Mouse (Mus musculus): ENCODE measurements at regions not wholly inside any gene's neighbourhood (a gene's known extent, or its start where the extent isn't known, plus 50 kb on each side); places are given as distances from the start of the nearest gene placed in this dataset.

- no peaks in the 10 kb centered on the region for H3K27me3 ChIP-seq (replicated peaks; ENCODE audit: control insufficient read depth, insufficient read depth, low read length)
- H3K9me3 ChIP-seq (ENCODE audit: control insufficient read depth, low read length), result peaks cover 4% of the 10 kb centered on the region; the same call in 1 of the 2 replicates
- no peak overlapping the region for H3K4me3 ChIP-seq (ENCODE audit: low read length)
- no peak overlapping the region for H3K9ac ChIP-seq (ENCODE audit: low read depth, low read length)
- no peak overlapping the region for H3K4me2 ChIP-seq (ENCODE audit: low read length)
- peaks cover 4% of the 10 kb centered on the region; the same call in 1 of the 2 replicates for H3K4me1 ChIP-seq (ENCODE audit: control insufficient read depth, insufficient read depth, low read depth, low read length)
- no peak overlapping the region for H3K27ac ChIP-seq (ENCODE audit: low read depth, low read length)
- 41% methylated on average over 2 of the region's 2 CpGs for WGBS
- H3K36me3 ChIP-seq (ENCODE audit: control insufficient read depth, insufficient read depth, low read length), result no peaks in the 10 kb centered on the region
- no peak for ATAC-seq
These were observed 402.5 kb downstream of the Sox11 start for GRCm38 (mm10) chr12:26939831-26940230.

GRCm38 (mm10) chr12:26937836-26938235, 404.5 kb downstream of the Sox11 start:
- peaks cover 4% of the 10 kb centered on the region; the same call in 1 of the 2 replicates for H3K9me3 ChIP-seq (ENCODE audit: control insufficient read depth, low read length)
- H3K27ac ChIP-seq (ENCODE audit: low read depth, low read length), result no peak overlapping the region
- H3K4me2 ChIP-seq (ENCODE audit: low read length), result no peak overlapping the region
- no peaks in the 10 kb centered on the region for H3K36me3 ChIP-seq (ENCODE audit: control insufficient read depth, insufficient read depth, low read length)
- WGBS, result 49% methylated on average over 3 of the region's 3 CpGs
- no peak overlapping the region for H3K9ac ChIP-seq (ENCODE audit: low read depth, low read length)
- ATAC-seq, result no peak
- H3K4me1 ChIP-seq (ENCODE audit: control insufficient read depth, insufficient read depth, low read depth, low read length), result peaks cover 4% of the 10 kb centered on the region; the same call in 1 of the 2 replicates
- no peaks in the 10 kb centered on the region for H3K27me3 ChIP-seq (replicated peaks; ENCODE audit: control insufficient read depth, insufficient read depth, low read length)
- H3K4me3 ChIP-seq (ENCODE audit: low read length), result no peak overlapping the region

- Histone ChIP-seq H3K27ac (ENCODE audit: low read depth, low read length) (peak overlapping the region; percentile 59; the same call in 1 of the 2 replicates), H3K27me3 (replicated peaks; ENCODE audit: control insufficient read depth, insufficient read depth, low read length) (no peaks in the 10 kb centered on the region), H3K4me2 (ENCODE audit: low read length) (no peak overlapping the region), H3K9me3 (ENCODE audit: control insufficient read depth, low read length) (peaks cover 4% of the 10 kb centered on the region; the same call in 1 of the 2 replicates), H3K4me1 (ENCODE audit: control insufficient read depth, insufficient read depth, low read depth, low read length) (peaks cover 4% of the 10 kb centered on the region; the same call in 1 of the 2 replicates), H3K36me3 (ENCODE audit: control insufficient read depth, insufficient read depth, low read length) (no peaks in the 10 kb centered on the region), H3K4me3 (ENCODE audit: low read length) (no peak overlapping the region), H3K9ac (ENCODE audit: low read depth, low read length) (peak overlapping the region; percentile 18; the same call in 1 of the 2 replicates)
- peak; percentile 92 for ATAC-seq
- 24% methylated on average over 5 of the region's 5 CpGs for WGBS
These were observed 405.5 kb downstream of the Sox11 start for GRCm38 (mm10) chr12:26936696-26937458.

DNA sequence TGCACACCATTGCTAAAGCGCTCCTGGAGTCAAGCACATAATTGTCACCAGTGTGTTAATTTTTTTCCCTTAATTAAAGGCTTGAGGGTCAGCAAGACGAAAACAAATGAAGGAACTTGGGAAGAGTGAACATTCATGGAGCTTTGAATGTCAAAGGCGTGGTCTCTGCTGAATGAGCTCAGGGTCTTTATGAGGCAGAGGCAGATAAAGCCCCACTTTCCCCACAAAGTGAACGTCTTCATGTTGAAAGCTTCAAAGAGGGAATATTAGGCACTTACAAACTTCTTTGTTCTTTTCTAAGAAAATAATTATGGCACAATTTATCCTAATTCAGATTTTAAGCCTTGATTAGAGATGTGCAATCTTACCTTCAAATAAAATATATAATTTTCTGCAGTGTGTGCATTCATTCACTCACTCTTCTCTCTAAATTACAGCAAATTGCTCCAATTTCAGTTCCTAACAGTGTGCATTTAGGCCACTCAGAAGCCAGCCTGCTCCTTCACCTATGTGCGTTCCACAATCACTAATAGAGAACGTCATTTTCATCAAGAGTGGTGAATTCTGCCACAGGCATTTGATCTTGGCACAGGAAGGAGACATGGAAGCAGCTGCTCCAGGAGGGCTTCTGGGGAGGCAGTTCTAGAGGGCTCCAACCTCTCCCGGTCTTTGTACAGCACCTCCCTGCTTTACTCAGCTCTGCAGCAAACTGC, 412.1 kb downstream of the Sox11 start:
- WGBS, result 67% methylated on average over 7 of the region's 7 CpGs
- no peak overlapping the region for H3K27ac ChIP-seq (ENCODE audit: low read depth, low read length)
- H3K4me3 ChIP-seq (ENCODE audit: low read length), result no peak overlapping the region
- ATAC-seq, result no peak
- no peaks in the 10 kb centered on the region for H3K27me3 ChIP-seq (replicated peaks; ENCODE audit: control insufficient read depth, insufficient read depth, low read length)
- H3K36me3 ChIP-seq (ENCODE audit: control insufficient read depth, insufficient read depth, low read length), result no peaks in the 10 kb centered on the region
- H3K4me1 ChIP-seq (ENCODE audit: control insufficient read depth, insufficient read depth, low read depth, low read length), result no peaks in the 10 kb centered on the region
- H3K4me2 ChIP-seq (ENCODE audit: low read length), result no peak overlapping the region
- H3K9me3 ChIP-seq (ENCODE audit: control insufficient read depth, low read length), result no peaks in the 10 kb centered on the region
- no peak overlapping the region for H3K9ac ChIP-seq (ENCODE audit: low read depth, low read length)

DNA sequence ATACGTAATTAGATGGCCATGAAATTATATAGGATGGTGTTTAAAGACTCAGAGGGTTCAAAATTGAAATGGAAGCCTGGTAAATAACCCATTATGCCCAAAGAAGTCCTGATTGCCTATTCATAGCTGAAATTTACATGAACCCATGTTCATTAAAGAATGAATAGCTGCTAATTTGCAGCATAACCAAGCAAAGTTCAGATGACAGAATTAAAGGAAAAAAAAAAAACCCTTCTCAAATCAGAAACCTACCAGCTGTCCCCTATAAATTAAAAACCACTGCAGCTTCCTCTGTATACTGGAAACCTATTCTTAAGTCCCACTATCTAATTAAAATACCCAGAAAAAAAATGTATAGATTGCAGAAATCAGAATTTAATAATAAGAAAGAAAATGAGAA, 436.2 kb downstream of the Sox11 start:
- ATAC-seq, result no peak

GRCm38 (mm10) chr12:26903894-26904272, 434.9 kb downstream of the Cmpk2 start:
- peak overlapping the region; percentile 44; the same call in 1 of the 2 replicates for H3K4me3 ChIP-seq (ENCODE audit: low read length)
- no peaks in the 10 kb centered on the region for H3K9me3 ChIP-seq (ENCODE audit: control insufficient read depth, low read length)
- no peaks in the 10 kb centered on the region for H3K27me3 ChIP-seq (replicated peaks; ENCODE audit: control insufficient read depth, insufficient read depth, low read length)
- peak overlapping the region; percentile 76 for H3K4me2 ChIP-seq (ENCODE audit: low read length)
- ATAC-seq, result no peak; the same call in 1 of the 2 replicates
- no peak overlapping the region; the same call in 1 of the 2 replicates for H3K9ac ChIP-seq (ENCODE audit: low read depth, low read length)
- no peaks in the 10 kb centered on the region for H3K36me3 ChIP-seq (ENCODE audit: control insufficient read depth, insufficient read depth, low read length)
- WGBS, result 13% methylated on average over 2 of the region's 2 CpGs
- peak overlapping the region; percentile 84 for H3K27ac ChIP-seq (ENCODE audit: low read depth, low read length)
- peaks cover 11% of the 10 kb centered on the region for H3K4me1 ChIP-seq (ENCODE audit: control insufficient read depth, insufficient read depth, low read depth, low read length)

More for the DNA sequence above, 436.2 kb downstream of the Sox11 start:
- Histone ChIP-seq H3K4me2 (ENCODE audit: low read length) (no peak overlapping the region), H3K4me1 (ENCODE audit: control insufficient read depth, insufficient read depth, low read depth, low read length) (peaks cover 11% of the 10 kb centered on the region), H3K9me3 (ENCODE audit: control insufficient read depth, low read length) (no peaks in the 10 kb centered on the region), H3K36me3 (ENCODE audit: control insufficient read depth, insufficient read depth, low read length) (no peaks in the 10 kb centered on the region), H3K27ac (ENCODE audit: low read depth, low read length) (no peak overlapping the region), H3K4me3 (ENCODE audit: low read length) (no peak overlapping the region), H3K9ac (ENCODE audit: low read depth, low read length) (no peak overlapping the region), H3K27me3 (replicated peaks; ENCODE audit: control insufficient read depth, insufficient read depth, low read length) (no peaks in the 10 kb centered on the region)
- WGBS, result 85% methylated on average over 1 of the region's 1 CpGs

DNA sequence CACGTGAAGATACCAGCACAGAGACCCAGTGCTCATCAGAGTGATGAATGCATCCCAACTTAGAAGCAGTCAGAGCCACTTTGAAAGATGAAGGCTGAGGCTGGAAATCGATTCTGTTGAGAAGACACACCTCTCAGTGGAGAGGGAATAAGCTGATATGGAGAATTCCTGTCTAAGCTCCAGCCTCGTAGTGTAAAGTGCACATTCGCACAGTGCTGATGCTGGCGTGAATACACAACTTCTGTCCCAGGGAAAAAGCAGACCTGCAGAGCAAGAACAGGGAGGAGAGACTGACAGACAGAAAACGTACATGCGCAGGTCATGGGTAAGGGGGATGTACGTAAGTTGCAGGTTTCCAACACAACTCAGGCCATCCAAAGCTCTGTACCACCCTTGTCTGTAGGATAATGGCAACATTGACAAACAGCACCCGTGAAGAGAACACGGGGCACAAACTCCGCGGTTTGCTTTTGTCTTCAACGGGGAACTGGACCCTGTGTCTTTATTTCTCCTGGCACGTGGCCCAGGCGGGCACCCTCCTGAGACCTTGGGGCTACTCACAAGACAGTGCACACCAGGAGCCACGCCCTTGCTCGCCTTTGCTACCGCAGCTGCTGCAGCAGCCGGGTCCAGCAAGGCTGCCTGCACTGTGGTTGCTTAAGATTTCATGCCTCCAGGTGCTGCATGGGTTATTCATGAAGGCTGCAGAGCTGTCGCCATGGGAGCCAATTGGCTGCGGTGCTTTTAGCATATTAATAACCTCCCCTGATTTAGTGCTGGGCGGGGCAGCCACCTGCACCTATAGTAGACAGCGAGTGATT, 434.3 kb downstream of the Cmpk2 start:
- peaks cover 11% of the 10 kb centered on the region for H3K4me1 ChIP-seq (ENCODE audit: control insufficient read depth, insufficient read depth, low read depth, low read length)
- H3K4me3 ChIP-seq (ENCODE audit: low read length), result peak overlapping the region; percentile 44
- 5% methylated on average over 23 of the region's 23 CpGs for WGBS
- H3K9ac ChIP-seq (ENCODE audit: low read depth, low read length), result peak overlapping the region; percentile 69
- H3K9me3 ChIP-seq (ENCODE audit: control insufficient read depth, low read length), result no peaks in the 10 kb centered on the region
- no peaks in the 10 kb centered on the region for H3K27me3 ChIP-seq (replicated peaks; ENCODE audit: control insufficient read depth, insufficient read depth, low read length)
- H3K27ac ChIP-seq (ENCODE audit: low read depth, low read length), result peak overlapping the region; percentile 84
- H3K4me2 ChIP-seq (ENCODE audit: low read length), result peak overlapping the region; percentile 76
- ATAC-seq, result peak; percentile 93
- H3K36me3 ChIP-seq (ENCODE audit: control insufficient read depth, insufficient read depth, low read length), result no peaks in the 10 kb centered on the region

- WGBS, result 22% methylated on average over 4 of the region's 4 CpGs
- H3K9ac ChIP-seq (ENCODE audit: low read depth, low read length), result no peak overlapping the region
- H3K36me3 ChIP-seq (ENCODE audit: control insufficient read depth, insufficient read depth, low read length), result no peaks in the 10 kb centered on the region
- peak; percentile 56; the same call in 1 of the 2 replicates for ATAC-seq
- H3K27me3 ChIP-seq (replicated peaks; ENCODE audit: control insufficient read depth, insufficient read depth, low read length), result no peaks in the 10 kb centered on the region
- H3K4me3 ChIP-seq (ENCODE audit: low read length), result no peak overlapping the region
- H3K4me2 ChIP-seq (ENCODE audit: low read length), result no peak overlapping the region
- H3K27ac ChIP-seq (ENCODE audit: low read depth, low read length), result no peak overlapping the region
- peaks cover 6% of the 10 kb centered on the region for H3K4me1 ChIP-seq (ENCODE audit: control insufficient read depth, insufficient read depth, low read depth, low read length)
- no peaks in the 10 kb centered on the region for H3K9me3 ChIP-seq (ENCODE audit: control insufficient read depth, low read length)
These were observed 422.2 kb downstream of the Cmpk2 start for GRCm38 (mm10) chr12:26891190-26891589.

All from hindbrain, embryonic 16.5 days (tissue).